Mouse (Mus musculus) embryonic fibroblast, embryonic 13.5 days (primary cell): ENCODE results near the gene Gm960.

Experiments
- CTCF ChIP-seq: IDR thresholded peaks from 2 replicates; pipeline ENCODE4 v1.5.1; 2011; ENCODE audit warnings: mild to moderate bottlenecking, control low read depth, low read length, moderate library complexity, borderline replicate concordance; ENCODE audit not compliant: insufficient read depth
- POLR2A ChIP-seq: IDR thresholded peaks from 2 replicates; pipeline ENCODE4 v1.6.1; 2011; ENCODE audit warnings: low read depth, mild to moderate bottlenecking, control low read depth, low read length, moderate library complexity

DNA sequence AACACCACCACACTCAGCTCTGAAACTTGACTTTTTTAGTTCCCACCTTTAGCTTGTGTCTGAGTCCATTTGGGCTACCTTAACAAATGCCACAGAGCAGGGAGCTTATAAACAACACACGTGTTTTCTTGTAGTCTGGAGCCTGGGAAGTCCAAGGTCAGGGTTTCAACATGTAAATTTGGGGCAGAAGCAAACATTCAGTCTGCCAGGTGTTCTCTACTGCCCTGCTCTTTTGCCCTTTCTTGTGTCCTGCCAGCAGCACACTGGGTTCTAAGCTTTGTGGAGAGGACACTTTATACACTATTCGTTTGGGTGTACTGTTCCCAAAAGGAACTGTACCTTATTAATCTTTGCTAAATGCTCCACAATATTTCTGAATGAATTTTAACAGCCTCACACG lies 110.0 kb downstream of the Gm960 start:
- TF ChIP-seq CTCF, result no peak
- TF ChIP-seq POLR2A, result no peak
